Mouse (Mus musculus) stomach, embryonic 15.5 days (tissue): ENCODE measurements around the gene B4galt3. TPM values are rescaled to one million over a fixed set of nuclear protein-coding genes. Genes with fewer than 3 reads are reported as not detected.
"Not testable (repeated sequence)": the region's sequence is repeated elsewhere in the genome, so short reads cannot be mapped to it uniquely, and the experiment has no call there.

ENCODE experiments used
- ATAC-seq: fragments of 200-750 bp; cut with Nextera tagmentation; 2 replicates; pipeline ENCODE4 v1.8.0; 2017; ENCODE audit warnings: low read depth, moderate number of reproducible peaks, moderate TSS enrichment; ENCODE audit not compliant: insufficient read depth, low FRiP score
- H3K27ac ChIP-seq: fragments of 300-500 bp; sonication (generic); 2 replicates; pipeline ENCODE4 v1.5.1; 2015; ENCODE audit warnings: mild to moderate bottlenecking, inconsistent platforms
- H3K27me3 ChIP-seq: fragments of 300-500 bp; sonication (generic); replicated peaks from 2 replicates; pipeline ENCODE4 v1.6.1; 2015; ENCODE audit warnings: inconsistent platforms
- H3K36me3 ChIP-seq: fragments of 300-500 bp; sonication (generic); 2 replicates; pipeline ENCODE4 v1.6.1; 2015; ENCODE audit warnings: inconsistent platforms
- H3K4me1 ChIP-seq: fragments of 300-500 bp; sonication (generic); 2 replicates; pipeline ENCODE4 v1.6.1; 2015; ENCODE audit warnings: inconsistent platforms
- H3K4me2 ChIP-seq: fragments of 300-500 bp; sonication (generic); 2 replicates; pipeline ENCODE4 v1.6.1; 2015; ENCODE audit warnings: mild to moderate bottlenecking, inconsistent platforms
- H3K4me3 ChIP-seq: fragments of 300-500 bp; sonication (generic); replicated peaks from 2 replicates; pipeline ENCODE4 v1.5.1; 2015; ENCODE audit warnings: inconsistent platforms
- H3K9ac ChIP-seq: fragments of 300-500 bp; sonication (generic); 2 replicates; pipeline ENCODE4 v1.6.1; 2015; ENCODE audit warnings: inconsistent platforms
- H3K9me3 ChIP-seq: fragments of 300-500 bp; sonication (generic); 2 replicates; pipeline ENCODE4 v1.6.1; 2016; ENCODE audit warnings: inconsistent platforms
- WGBS: fragments of 180-500 bp; shearing (Covaris S2); methylation state at CpG from one replicate; pipeline ENCODE4 v1.1.7; 2015; 5-methylcytosine and 5-hydroxymethylcytosine counted together
- polyA plus RNA-seq: library from polyadenylated mRNA; unstranded; fragments of >200 nt; fragmentation: Nextera tagmentation; extraction: Ambion mirVana; gene quantifications from 2 replicates; pipeline ENCODE4 v1.2.1, GENCODE M21; 2015

B4galt3 gene
- polyA plus RNA-seq, 1 experiment from 2014 or later = 67.4 TPM

DNA sequence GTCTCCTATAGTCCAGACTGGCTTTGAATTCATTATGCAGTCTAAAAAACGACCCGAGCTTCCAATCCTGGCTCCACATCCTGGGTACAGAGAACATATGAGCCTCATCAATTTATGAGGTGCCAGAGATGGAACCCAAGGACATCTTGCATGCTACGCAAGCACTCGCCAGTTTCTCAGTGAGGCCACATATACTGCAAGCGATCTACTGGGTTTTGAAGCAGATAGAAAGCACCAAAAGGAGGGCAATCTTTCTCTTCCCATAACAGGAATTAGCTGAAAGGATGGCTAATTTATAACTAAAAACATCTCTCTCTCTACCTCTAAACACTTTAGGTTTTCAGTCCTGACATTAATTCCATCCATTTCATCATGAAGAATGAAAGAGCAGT, 23.8 kb downstream of the B4galt3 start:
- Histone ChIP-seq H3K9me3 (no peaks in the 10 kb centered on the region), H3K4me2 (peak overlapping the region; percentile 72), H3K9ac (peak overlapping the region; percentile 84; the same call in 1 of the 2 replicates), H3K4me1 (peaks cover 9% of the 10 kb centered on the region), H3K27me3 (no peaks in the 10 kb centered on the region), H3K4me3 (peak overlapping the region; percentile 81), H3K27ac (peak overlapping the region; percentile 98), H3K36me3 (peaks cover 5% of the 10 kb centered on the region; the same call in 1 of the 2 replicates)
- no peak for ATAC-seq
- 39% methylated on average over 5 of the region's 5 CpGs for WGBS

GRCm38 (mm10) chr1:171294298-171295062, 24.4 kb downstream of the B4galt3 start, which contains the start of gene Ufc1:
Ufc1 (minus strand) TSS chr1:171295024.
- Histone ChIP-seq H3K4me2 (peak within 1 kb of the TSS; percentile 72), H3K27me3 (no peaks in the 10 kb centered on the region), H3K36me3 (peaks cover 3% of the 10 kb centered on the region; the same call in 1 of the 2 replicates), H3K4me1 (peaks cover 9% of the 10 kb centered on the region), H3K9me3 (no peaks in the 10 kb centered on the region), H3K4me3 (peak within 1 kb of the TSS; percentile 81), H3K9ac (peak within 1 kb of the TSS; percentile 84), H3K27ac (peak within 1 kb of the TSS; percentile 98)
- peak; percentile 70 for ATAC-seq
- WGBS = under 1% methylated on average over 42 of the region's 42 CpGs

DNA sequence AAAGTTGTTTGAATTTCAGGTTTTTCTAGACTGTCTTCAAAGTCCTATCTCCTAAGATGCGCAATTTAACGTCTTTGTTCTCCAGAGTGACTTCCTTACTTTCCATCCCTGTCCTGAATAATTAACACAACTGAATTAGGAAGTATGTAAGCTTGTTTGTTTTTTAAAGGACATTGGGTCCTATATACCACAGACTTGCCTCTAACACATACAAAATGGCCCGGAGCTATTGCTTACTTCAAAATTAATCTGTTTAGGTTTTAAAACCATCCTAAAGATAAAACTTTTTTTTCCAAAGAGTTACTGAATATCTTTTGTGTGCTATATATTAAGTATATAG, 24.9 kb downstream of the B4galt3 start:
- Histone ChIP-seq H3K4me1 (peaks cover 9% of the 10 kb centered on the region), H3K27me3 (no peaks in the 10 kb centered on the region), H3K4me2 (peak overlapping the region; percentile 72), H3K9me3 (no peaks in the 10 kb centered on the region), H3K27ac (peak overlapping the region; percentile 98), H3K4me3 (peak overlapping the region; percentile 81), H3K9ac (peak overlapping the region; percentile 84; the same call in 1 of the 2 replicates), H3K36me3 (no peaks in the 10 kb centered on the region)
- WGBS = 14% methylated on average over 3 of the region's 3 CpGs
- no peak for ATAC-seq

- Histone ChIP-seq H3K9me3 (no peaks in the 10 kb centered on the region), H3K27ac (no peak overlapping the region), H3K4me1 (peaks cover 7% of the 10 kb centered on the region), H3K9ac (no peak overlapping the region), H3K4me3 (no peak overlapping the region), H3K4me2 (no peak overlapping the region), H3K27me3 (no peaks in the 10 kb centered on the region), H3K36me3 (no peaks in the 10 kb centered on the region)
- 60% methylated on average over 3 of the region's 3 CpGs for WGBS
- ATAC-seq = no peak
Observed at GRCm38 (mm10) chr1:171298226-171298625, 28.1 kb downstream of the B4galt3 start.

DNA sequence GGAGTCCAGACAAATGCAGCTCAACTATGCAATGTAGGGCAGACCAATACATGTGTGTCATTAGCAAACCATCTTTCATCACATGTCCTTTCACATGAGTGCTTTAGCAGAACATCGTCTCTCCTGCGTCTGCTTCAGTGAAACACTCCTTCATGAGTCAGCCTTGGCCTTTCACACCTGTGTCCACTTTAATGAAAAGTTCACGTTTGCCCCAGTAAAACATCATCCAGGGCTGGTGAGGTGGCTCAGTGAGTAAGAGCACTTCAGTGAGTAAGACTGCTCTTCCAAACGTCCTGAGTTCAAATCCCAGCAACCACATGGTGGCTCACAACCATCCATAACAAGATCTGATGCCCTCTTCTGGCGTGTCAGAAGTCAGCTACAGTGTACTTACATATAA, 36.0 kb downstream of the B4galt3 start:
- not testable (repeated sequence) for H3K27ac ChIP-seq, H3K4me2 ChIP-seq, ATAC-seq, H3K4me3 ChIP-seq, H3K9me3 ChIP-seq, H3K36me3 ChIP-seq, H3K9ac ChIP-seq, H3K27me3 ChIP-seq, H3K4me1 ChIP-seq
- WGBS = 61% methylated on average over 5 of the region's 5 CpGs

GRCm38 (mm10) chr1:171309321-171309720, 39.2 kb downstream of the B4galt3 start:
- H3K4me3 ChIP-seq = no peak overlapping the region
- no peak overlapping the region for H3K27ac ChIP-seq
- H3K36me3 ChIP-seq = no peaks in the 10 kb centered on the region
- no peaks in the 10 kb centered on the region for H3K4me1 ChIP-seq
- H3K4me2 ChIP-seq = no peak overlapping the region
- ATAC-seq = no peak
- 68% methylated on average over 2 of the region's 2 CpGs for WGBS
- H3K9ac ChIP-seq = no peak overlapping the region
- H3K9me3 ChIP-seq = no peaks in the 10 kb centered on the region
- H3K27me3 ChIP-seq = no peaks in the 10 kb centered on the region

DNA sequence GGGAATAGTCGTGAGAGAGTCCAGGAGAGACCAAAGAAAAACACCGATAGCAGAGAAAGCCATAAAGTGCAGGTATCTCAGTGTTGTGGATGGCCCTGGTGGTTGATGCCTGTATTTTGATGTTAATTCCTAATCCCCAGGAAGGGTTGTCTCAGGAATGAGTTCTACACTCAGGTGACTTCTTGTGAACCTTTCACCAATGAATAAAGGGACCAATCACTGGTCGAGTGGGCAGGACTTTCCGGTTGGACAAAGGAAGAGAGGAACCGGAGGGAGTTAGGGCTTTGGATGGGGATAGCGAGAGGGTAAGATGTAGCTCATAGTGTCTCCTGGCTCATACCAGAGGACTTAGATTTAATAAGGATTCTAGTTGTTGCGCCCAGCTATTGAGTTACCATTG, 49.6 kb downstream of the B4galt3 start:
- Histone ChIP-seq H3K36me3 (no peaks in the 10 kb centered on the region), H3K4me2 (peak overlapping the region; percentile 19; the same call in 1 of the 2 replicates), H3K27ac (no peak overlapping the region), H3K4me3 (peak overlapping the region; percentile 5; the same call in 1 of the 2 replicates), H3K4me1 (no peaks in the 10 kb centered on the region), H3K9me3 (no peaks in the 10 kb centered on the region), H3K27me3 (no peaks in the 10 kb centered on the region), H3K9ac (no peak overlapping the region)
- no peak for ATAC-seq
- 24% methylated on average over 7 of the region's 7 CpGs for WGBS

DNA sequence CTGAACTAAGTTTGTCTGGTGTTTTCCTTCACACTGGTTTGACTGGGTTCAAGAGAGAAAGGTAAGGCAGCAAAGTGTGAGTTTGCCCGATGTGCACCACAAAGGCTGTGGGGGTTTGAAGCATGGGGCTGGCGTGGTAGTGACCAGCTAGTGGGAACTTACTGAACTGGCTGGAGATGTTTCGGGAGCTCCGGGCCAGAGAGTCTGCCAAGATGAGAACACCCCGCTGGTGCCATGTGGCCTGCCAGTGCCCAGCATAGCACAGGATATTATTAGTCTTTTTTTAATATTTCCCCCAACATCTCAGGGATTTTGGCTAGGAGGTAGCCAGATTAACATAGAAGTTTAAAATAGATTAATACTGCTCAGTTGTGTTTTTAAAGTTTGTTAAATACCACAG, 50.0 kb downstream of the B4galt3 start:
- Histone ChIP-seq H3K9ac (no peak overlapping the region), H3K27ac (no peak overlapping the region), H3K4me3 (peak overlapping the region; percentile 5; the same call in 1 of the 2 replicates), H3K36me3 (no peaks in the 10 kb centered on the region), H3K4me2 (peak overlapping the region; percentile 19; the same call in 1 of the 2 replicates), H3K27me3 (no peaks in the 10 kb centered on the region), H3K4me1 (no peaks in the 10 kb centered on the region), H3K9me3 (no peaks in the 10 kb centered on the region)
- ATAC-seq = no peak
- WGBS = 36% methylated on average over 5 of the region's 5 CpGs

DNA sequence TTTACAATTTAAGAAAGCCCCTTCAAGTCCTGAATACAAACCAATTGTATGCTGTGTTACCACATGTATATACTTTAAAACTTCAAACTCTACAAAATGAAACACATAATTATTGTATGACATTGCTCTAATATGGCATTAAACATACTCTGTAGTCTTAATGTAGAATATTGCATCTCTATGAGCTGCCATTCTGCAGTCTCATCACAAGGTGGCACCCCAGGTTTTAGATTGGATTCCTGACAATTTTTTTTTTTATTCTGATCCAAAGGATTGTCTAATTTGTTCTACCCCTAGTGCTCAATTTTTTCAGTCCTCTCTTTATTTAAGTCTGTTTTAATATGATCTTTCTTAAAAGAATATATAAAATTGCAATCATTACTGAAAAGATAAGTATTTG, 51.3 kb downstream of the B4galt3 start:
- Histone ChIP-seq H3K36me3 (no peaks in the 10 kb centered on the region), H3K9me3 (no peaks in the 10 kb centered on the region), H3K9ac (no peak overlapping the region), H3K27me3 (no peaks in the 10 kb centered on the region), H3K4me1 (no peaks in the 10 kb centered on the region), H3K4me2 (no peak overlapping the region), H3K4me3 (no peak overlapping the region), H3K27ac (no peak overlapping the region)
- no peak for ATAC-seq

GRCm38 (mm10) chr1:171322012-171322411, 51.9 kb downstream of the B4galt3 start:
- ATAC-seq = peak; percentile 75; the same call in 1 of the 2 replicates
- Histone ChIP-seq H3K4me2 (no peak overlapping the region), H3K36me3 (no peaks in the 10 kb centered on the region), H3K9me3 (no peaks in the 10 kb centered on the region), H3K4me1 (no peaks in the 10 kb centered on the region), H3K9ac (no peak overlapping the region), H3K4me3 (no peak overlapping the region), H3K27ac (no peak overlapping the region), H3K27me3 (no peaks in the 10 kb centered on the region)
- WGBS = 74% methylated on average over 1 of the region's 1 CpGs

GRCm38 (mm10) chr1:171325571-171325970, 55.4 kb downstream of the B4galt3 start:
- Histone ChIP-seq H3K4me1 (peaks cover 9% of the 10 kb centered on the region), H3K9me3 (no peaks in the 10 kb centered on the region), H3K4me2 (no peak overlapping the region), H3K4me3 (no peak overlapping the region), H3K9ac (no peak overlapping the region), H3K27me3 (no peaks in the 10 kb centered on the region), H3K27ac (no peak overlapping the region), H3K36me3 (no peaks in the 10 kb centered on the region)
- ATAC-seq = no peak
- 84% methylated on average over 2 of the region's 2 CpGs for WGBS
